8 mouse cellular contexts compared by ENCODE assay signal in the genomic region with DNA sequence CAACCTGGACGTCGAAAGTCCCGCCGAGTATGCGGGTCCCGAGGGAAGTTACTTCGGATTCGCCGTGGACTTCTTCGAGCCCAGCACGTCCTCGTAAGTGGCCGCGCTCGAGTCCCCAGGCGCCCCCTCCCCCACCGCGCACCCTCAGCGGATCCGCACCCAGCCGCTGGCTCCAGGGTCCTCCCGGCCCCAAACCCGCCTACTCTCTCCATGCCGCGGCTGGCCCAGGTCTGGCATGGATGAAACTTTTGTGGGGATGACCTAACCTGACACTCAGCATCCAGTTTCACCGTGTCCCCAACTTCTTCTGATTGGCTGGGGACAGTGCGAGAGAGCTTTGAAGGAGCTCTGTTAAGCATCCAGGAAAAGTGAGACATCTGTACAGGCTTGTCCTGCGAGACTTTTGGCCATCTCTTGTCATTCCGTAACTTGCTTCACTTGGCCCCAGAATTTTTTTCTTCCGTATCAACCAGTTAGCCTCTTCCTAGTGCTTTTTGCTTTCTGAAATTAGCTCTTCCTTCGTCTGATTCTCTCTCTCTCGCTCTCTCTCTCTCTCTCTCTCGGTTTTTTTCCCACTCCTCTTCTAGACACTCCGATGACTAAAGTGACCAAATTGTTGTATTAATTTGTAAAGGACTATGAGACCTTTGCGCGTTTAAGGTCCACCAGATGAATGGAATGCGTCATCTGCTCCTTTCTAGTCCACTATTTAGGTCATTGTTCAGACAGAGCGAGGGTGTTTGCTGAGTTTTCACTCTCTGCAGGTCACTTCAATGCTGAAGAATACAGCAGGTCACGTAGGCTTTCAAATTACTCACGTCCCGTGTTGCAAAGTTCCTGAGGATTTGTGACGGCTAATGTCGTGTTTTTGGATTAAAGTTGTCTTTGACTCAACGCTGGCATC. TPM values are rescaled to one million over a fixed set of nuclear protein-coding genes. Genes with fewer than 3 reads are reported as not detected.
DNase-seq lines count a peak whose midpoint lies in the region; ATAC-seq and TF ChIP-seq lines count a peak whose summit lies in the region.

No protein-coding gene starts in this region.

- peak overlapping the region; percentile 97 for H3K27ac ChIP-seq in intestine, embryonic 14.5 days (ENCODE audit: low read depth)
- H3K27ac ChIP-seq in liver, embryonic 11.5 days (ENCODE audit: low read depth, low read length) = peak overlapping the region; percentile 89
- peak overlapping the region; percentile 99 for H3K27ac ChIP-seq in stomach, postnatal 0 days (replicated peaks)

- no peaks in the 10 kb centered on the region for H3K9me3 ChIP-seq in intestine, embryonic 14.5 days (ENCODE audit: control insufficient read depth, low read length)
- H3K9me3 ChIP-seq in liver, embryonic 11.5 days (ENCODE audit: control insufficient read depth, low read length) = no peaks in the 10 kb centered on the region
- no peaks in the 10 kb centered on the region for H3K9me3 ChIP-seq in stomach, postnatal 0 days (ENCODE audit: control insufficient read depth, low read length)

- no peak for TF ChIP-seq EP300 in stomach, postnatal 0 days (optimal IDR thresholded peaks at IDR 0.05)

- peak overlapping the region; percentile 84 for H3K4me3 ChIP-seq in intestine, embryonic 14.5 days (ENCODE audit: low read depth, low read length)
- peak overlapping the region; percentile 86 for H3K4me3 ChIP-seq in liver, embryonic 11.5 days (ENCODE audit: low read depth, low read length)
- peak overlapping the region; percentile 95 for H3K4me3 ChIP-seq in stomach, postnatal 0 days (ENCODE audit: low read depth, low read length)

- peak; percentile 82 for ATAC-seq in intestine, embryonic 14.5 days (replicated peaks; ENCODE audit: low FRiP score, low TSS enrichment, low read depth)
- ATAC-seq in liver, embryonic 11.5 days (replicated peaks; ENCODE audit: low FRiP score) = peak; percentile 64
- ATAC-seq in monocyte, adult 5-6 weeks (replicated peaks; ENCODE audit: insufficient number of reproducible peaks, low FRiP score, low TSS enrichment, poor library complexity, severe bottlenecking) = 0 out of 2 replicates have a peak, but pooled peaks have one; percentile 4
- ATAC-seq in stomach, postnatal 0 days (ENCODE audit: low FRiP score, low TSS enrichment) = peak; percentile 59

- H3K9ac ChIP-seq in intestine, embryonic 14.5 days (ENCODE audit: low read length) = peak overlapping the region; percentile 90
- H3K9ac ChIP-seq in liver, embryonic 11.5 days (ENCODE audit: low read depth, low read length) = peak overlapping the region; percentile 90
- peak overlapping the region; percentile 96 for H3K9ac ChIP-seq in stomach, postnatal 0 days (ENCODE audit: low read length)

- TF ChIP-seq CTCF in stomach, postnatal 0 days (IDR thresholded peaks at IDR 0.05; ENCODE audit: low read depth) = no peak

- H3K27me3 ChIP-seq in intestine, embryonic 14.5 days (replicated peaks; ENCODE audit: control insufficient read depth, insufficient read depth, low read length) = no peaks in the 10 kb centered on the region
- no peaks in the 10 kb centered on the region for H3K27me3 ChIP-seq in liver, embryonic 11.5 days (replicated peaks; ENCODE audit: control insufficient read depth, insufficient read depth, low read length)
- no peaks in the 10 kb centered on the region for H3K27me3 ChIP-seq in stomach, postnatal 0 days (ENCODE audit: control insufficient read depth, insufficient read depth, low read length)

- WGBS in intestine, embryonic 14.5 days = 3% methylated on average over 44 of the region's 44 CpGs
- WGBS in liver, embryonic 11.5 days = 7% methylated on average over 44 of the region's 44 CpGs
- WGBS in stomach, postnatal 0 days = 2% methylated on average over 34 of the region's 44 CpGs

- DNase-seq in layer of hippocampus, adult 8-10 months (ENCODE audit: low spot score in 2 of 2) = peak; percentile 27 to 28
- DNase-seq in layer of hippocampus, adult 9-11 months = no peak
- DNase-seq in cerebellum, postnatal 14 days = peak; percentile 46 to 50
- peak; percentile 55 for DNase-seq in gastrocnemius, postnatal 25 days
- DNase-seq in intestine, embryonic 14.5 days (ENCODE audit: low spot score) = peak; percentile 87
- DNase-seq in liver, embryonic 11.5 days (ENCODE audit: low spot score) = peak; percentile 71
- peak; percentile 62 for DNase-seq in stomach, postnatal 0 days (ENCODE audit: low spot score)

- peaks cover 19% of the 10 kb centered on the region for H3K4me1 ChIP-seq in intestine, embryonic 14.5 days (replicated peaks; ENCODE audit: control insufficient read depth, insufficient read depth, low read length)
- peaks cover 3% of the 10 kb centered on the region for H3K4me1 ChIP-seq in liver, embryonic 11.5 days (replicated peaks; ENCODE audit: control insufficient read depth, insufficient read depth, low read length)
- H3K4me1 ChIP-seq in stomach, postnatal 0 days (replicated peaks; ENCODE audit: control insufficient read depth, insufficient read depth) = peaks cover 15% of the 10 kb centered on the region

- H3K4me2 ChIP-seq in intestine, embryonic 14.5 days (ENCODE audit: low read length) = peak overlapping the region; percentile 67
- peak overlapping the region; percentile 87 for H3K4me2 ChIP-seq in liver, embryonic 11.5 days
- H3K4me2 ChIP-seq in stomach, postnatal 0 days (replicated peaks; ENCODE audit: low read depth) = peak overlapping the region; percentile 79

- 0 out of 2 replicates have a peak, but pooled peaks cover under 1% of the 10 kb centered on the region for H3K36me3 ChIP-seq in intestine, embryonic 14.5 days (ENCODE audit: control insufficient read depth, insufficient read depth, low read length)
- H3K36me3 ChIP-seq in liver, embryonic 11.5 days (ENCODE audit: control insufficient read depth, insufficient read depth, low read length) = no peaks in the 10 kb centered on the region
- no peaks in the 10 kb centered on the region for H3K36me3 ChIP-seq in stomach, postnatal 0 days (ENCODE audit: control insufficient read depth, insufficient read depth, low read length)

RNA-seq across cellular contexts. Expression of a gene that starts 0.9 kb away (rescaled TPM):
- total RNA-seq in layer of hippocampus, adult 8-10 months (2022) = 10 to 100 TPM; 61.5 to 76.4 (median 72.2) TPM
- 10 to 100 TPM; 44.2 to 45.6 TPM for total RNA-seq in gastrocnemius, postnatal 25 days (2021)
- 75.3 and 85.3 TPM in 2 replicates for polyA plus RNA-seq in intestine, embryonic 14.5 days (2014; fragmentation: Nextera tagmentation; extraction: Ambion mirVana)
- polyA plus RNA-seq in liver, embryonic 11.5 days (2014; fragmentation: Nextera tagmentation; extraction: Ambion mirVana) = 34.3 and 38.3 TPM in 2 replicates
- 112 to 168 TPM (median 124 TPM) in 3 replicates for total RNA-seq in monocyte, adult 5-6 weeks (2017)
- polyA plus RNA-seq in stomach, postnatal 0 days (2015; fragmentation: Nextera tagmentation; extraction: Ambion mirVana) = 69.8 and 74.3 TPM in 2 replicates

Comparison
In these comparisons a context has a peak if more than half of its experiments do, and no peak if none do; other contexts are left out.
1. ATAC-seq: peak in every context shown above with its lines; median percentile 82 in intestine, embryonic 14.5 days; 64 in liver, embryonic 11.5 days; 59 in stomach, postnatal 0 days; 4 in monocyte, adult 5-6 weeks.